Mouse (Mus musculus) lung, postnatal 25 days (tissue): Measurements from ENCODE around the gene Sema6d.
"Not testable (repeated sequence)": the region's sequence is repeated elsewhere in the genome, so short reads cannot be mapped to it uniquely, and the experiment has no call there.

Source experiments
- DNase-seq: peaks from one replicate; pipeline ENCODE4 v3.0.0; 2022; ENCODE audit warnings: low spot score

Sema6d gene

DNA sequence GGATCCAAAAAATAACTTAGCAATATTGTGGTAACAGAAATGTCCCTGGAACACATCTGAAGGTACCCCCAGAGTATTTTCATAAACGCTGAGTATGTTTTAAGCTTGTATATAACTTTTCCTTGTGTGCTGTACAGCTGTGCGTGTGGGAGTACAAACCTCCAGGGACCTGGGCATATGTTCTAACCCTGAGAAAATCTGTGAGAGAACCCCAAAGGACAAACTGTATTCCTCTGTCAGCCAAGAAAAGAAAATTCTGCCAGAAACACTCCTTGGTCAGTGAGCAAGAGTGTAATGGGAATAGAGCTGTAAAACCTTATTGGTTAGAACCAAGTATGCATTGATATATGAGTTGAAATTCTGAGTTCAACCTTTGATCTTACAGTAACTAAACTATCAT, 203.8 kb downstream of the Sema6d start:
- no peak for DNase-seq

GRCm38 (mm10) chr2:124298351-124298750, 208.6 kb downstream of the Sema6d start:
- DNase-seq: peak; percentile 32

DNA sequence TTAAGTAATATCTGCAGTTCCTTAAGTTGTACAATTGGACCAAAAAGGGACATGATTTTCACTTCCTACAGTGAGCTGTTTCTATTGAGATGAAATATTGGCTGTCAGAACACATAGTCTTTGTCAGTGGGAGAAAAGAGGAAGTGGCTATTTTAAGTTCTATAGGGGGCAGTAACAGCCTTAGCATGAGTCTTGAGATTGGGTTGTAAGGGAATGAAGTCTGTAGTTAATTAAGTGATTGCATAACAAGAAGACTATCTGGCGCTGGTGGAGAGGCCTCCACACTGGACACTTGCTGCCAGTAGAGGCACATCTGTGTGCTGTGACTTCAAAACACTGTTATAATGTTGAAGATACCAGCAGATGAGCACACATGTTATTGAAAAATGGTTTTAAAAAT, 209.1 kb downstream of the Sema6d start:
- peak; percentile 60 for DNase-seq

DNA sequence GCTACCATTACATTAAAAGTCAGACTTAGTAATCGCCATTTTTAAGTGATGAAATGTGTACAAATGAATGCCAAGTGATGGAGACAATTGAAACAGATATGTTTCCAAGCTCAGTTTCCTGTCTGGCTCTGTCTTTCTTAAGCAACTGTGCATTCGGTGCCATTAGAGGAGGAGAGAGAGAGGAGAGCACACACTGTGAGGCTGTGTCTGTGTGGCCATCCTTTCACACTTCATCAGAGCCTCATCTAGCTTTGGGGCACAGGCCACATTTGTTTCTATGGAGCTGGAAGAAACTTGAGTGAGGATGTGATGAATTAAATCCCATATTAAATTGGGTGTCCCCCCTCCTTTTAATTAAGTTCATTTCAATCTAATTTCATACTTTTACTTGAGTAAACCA, 218.8 kb downstream of the Sema6d start:
- DNase-seq: no peak

DNA sequence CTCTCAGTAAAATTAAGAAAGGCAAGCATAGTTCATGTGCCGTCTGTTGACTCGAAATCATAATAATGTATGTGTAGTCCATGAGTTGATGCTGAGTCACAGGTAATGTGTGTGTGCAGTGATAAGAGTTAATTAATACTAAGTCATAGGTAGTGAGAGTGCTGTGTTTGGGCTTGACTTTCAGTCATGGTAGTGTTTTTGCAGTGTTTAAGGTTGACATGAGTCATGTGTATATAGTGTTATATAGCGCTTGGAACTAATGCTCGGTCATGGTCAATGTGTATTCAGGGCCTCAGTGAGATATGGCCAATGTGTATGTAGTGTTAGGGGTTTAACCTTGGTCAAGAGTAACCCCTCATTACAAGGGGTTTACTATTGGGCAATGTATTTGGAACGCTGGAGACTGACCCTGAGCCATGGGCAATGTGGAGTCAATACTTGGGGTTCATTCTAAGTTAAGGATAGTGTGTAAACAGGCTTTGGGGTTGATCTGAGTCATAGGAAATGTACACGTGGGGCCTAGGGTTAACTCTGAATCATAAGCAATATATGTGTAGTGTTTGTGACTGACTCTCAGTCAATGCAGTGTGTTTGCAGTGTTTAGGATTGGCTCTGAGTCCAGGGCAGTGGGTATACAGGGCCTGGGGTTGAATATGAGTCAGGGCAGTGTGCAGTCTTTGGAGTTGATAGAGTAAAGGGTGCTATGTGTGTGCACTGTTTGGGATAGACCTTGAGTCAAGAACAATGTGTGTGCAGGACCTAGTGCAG, 219.8 kb downstream of the Sema6d start:
- no peak for DNase-seq

GRCm38 (mm10) chr2:124322528-124323215, 232.9 kb downstream of the Sema6d start:
- no peak for DNase-seq

DNA sequence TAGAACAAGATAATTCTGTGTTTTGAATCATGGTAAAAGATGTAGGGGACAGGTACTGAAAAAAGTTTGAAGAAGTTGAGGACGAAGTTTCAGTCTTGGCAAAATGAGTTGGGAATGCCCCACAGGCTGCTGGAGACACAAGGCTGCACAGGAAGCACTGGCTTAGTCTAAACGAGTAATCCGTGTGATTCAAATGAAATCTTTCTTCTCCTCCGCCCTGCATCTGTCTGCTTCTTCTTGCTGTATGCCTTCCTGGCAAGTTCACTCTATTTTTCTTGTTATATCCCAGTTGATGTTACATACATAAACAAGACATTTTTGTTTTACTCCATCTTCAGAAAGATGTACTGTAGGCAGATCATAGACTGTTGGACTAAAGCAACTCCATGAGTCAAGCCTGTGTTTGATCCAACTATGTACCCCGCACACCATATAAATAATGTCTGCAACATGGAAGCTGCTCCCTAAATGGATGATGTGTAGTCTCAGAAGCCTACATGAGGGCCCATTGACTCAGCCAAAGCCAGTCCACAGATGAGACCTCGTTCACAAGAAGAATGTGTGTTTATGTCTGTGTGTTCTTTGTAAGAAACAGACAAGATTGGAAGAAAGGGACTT, 234.4 kb downstream of the Sema6d start:
- DNase-seq: no peak

DNA sequence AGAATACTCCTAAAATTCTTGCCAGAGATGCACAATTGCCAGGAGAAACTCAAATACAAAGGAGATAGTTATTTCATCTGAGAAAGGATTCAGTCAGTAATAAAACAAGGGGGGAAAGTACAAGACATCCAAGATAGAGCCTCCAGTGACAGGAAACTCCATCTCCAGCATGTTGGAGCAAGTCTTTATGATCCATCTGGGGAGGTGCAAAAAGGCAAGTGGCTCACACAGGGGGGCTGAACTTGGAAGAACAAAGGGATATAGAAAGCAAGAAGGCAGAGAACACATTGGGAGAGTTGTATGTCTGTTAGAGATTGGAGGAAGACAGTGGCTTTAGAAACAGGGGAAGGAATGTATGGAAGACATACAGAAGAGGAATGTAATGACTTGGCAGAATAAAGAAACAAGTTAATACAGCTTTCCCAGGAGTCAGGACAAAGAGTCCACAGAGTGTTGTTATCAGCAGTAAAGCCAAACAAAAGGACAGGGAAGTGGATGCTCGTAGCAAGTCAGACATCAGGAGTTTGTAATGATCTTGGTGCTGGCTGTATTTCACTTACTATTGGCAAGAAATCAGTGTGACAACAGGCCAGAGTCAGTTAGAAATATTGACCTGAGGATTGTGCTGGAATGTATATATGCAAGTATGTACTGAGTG, 239.8 kb downstream of the Sema6d start:
- no peak for DNase-seq

DNA sequence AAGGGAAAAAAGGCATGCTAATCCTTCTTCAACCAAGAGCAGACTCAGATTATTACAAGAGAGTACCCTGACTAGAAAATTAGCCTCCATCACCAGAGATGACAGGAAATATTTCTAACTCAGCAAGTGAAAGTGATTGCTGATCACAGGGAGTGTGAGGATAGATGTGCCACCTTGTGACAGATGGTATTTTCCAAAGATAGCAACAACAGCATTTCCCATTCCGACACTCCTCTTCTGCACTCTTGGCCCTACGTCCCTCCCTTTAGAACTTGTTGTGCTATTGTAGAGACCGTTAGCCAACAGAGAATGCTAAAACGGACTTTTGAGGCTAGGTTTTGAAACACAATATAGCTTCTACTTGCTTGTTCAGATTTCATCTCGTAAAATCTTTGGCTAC, 243.1 kb downstream of the Sema6d start:
- peak; percentile 1 for DNase-seq

DNA sequence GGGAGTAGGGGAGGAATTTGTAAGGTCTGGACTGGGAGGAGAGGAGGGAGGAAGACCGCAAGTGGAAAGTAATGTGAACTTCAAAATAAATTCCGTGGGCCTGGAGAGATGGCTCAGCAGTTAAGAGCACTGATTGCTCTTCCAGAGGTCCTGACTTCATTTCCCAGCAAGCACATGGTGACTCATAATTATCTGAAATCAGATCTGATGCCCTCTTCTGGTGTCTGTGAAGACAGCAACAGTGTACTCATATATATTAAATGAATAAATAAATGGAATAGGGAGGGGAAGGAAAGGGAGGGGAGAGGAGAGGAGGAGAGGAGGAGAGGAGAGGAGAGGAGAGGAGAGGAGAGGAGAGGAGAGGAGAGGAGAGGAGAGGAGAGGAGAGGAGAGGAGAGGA, 244.9 kb downstream of the Sema6d start:
- DNase-seq: not testable (repeated sequence)

DNA sequence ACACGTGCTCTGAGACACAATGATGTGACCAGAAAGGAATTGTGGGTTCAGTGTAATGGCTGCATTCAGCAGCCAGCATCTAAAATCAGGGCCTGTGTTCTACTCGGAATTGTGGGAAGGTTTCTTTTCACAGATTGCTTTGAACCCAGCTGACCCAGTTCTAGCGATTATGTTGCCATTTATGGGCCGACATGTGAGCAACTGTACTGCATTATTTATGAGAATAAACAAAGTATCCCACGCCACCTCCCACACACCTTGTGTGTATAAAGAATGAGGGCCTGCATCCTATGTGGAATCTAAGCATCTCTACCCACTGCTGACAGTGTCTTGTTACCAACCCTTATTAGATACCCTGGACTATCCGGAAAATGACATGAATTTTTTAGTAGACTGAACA, 248.5 kb downstream of the Sema6d start:
- DNase-seq: no peak

DNA sequence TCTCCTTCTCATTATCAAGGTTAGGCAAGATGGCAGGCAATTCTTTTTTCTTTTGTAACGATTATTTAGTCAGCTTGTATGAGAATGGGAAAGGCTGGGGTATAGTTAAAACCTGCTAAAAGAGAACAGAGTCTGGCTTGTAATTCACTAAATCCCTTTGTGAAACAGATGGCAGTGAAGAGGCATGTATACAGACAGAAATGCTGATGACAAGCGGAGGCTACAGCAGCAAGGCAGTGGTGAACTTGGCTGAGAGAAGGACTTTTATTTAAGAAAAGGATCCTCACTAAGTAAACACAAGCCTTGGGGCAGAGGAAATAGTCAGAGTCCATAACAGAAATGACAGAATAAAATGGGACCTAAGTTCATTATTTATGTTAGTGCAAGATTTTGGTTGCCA, 264.4 kb downstream of the Sema6d start:
- DNase-seq: no peak

GRCm38 (mm10) chr2:124354716-124355115, 264.9 kb downstream of the Sema6d start:
- no peak for DNase-seq

DNA sequence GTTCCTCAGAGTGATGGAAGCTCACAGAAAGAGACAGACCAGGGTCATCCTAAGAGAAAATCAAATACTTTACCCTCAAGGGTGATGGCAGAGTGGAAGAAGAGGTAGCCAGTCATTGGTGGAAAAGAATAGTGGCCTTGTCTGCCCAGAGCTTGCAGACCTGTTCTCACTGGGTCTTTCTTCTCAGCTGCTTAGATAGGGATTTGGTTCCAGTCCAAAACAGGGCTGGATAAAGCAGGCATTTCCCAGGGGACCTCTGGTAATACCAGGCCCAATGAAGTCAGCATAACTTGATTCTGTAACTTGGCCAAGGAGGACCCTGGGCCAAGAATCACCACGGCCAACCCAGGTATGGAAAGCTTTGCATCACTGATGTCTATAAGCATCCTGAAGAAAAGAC, 279.5 kb downstream of the Sema6d start:
- DNase-seq: no peak

GRCm38 (mm10) chr2:124369991-124370390, 280.2 kb downstream of the Sema6d start:
- DNase-seq: peak; percentile 40

DNA sequence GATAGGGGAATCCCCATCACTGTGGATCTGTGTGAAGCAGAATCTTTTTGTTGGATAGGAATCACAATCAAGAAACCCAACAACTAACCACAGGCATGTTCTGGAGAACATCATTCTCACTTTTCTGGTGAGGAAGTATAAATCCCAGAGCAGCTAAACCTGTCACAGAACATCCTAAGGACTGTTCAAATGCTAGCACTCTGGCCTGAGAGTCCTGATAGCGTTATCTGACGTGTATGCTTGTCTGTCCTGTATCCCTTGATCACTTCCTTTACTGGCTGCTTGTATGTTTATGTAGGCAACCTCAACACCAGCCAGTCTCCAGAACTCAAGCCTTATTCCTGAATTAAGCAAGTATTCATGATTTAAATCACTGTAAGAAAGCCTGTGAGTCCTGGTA, 281.6 kb downstream of the Sema6d start:
- no peak for DNase-seq

DNA sequence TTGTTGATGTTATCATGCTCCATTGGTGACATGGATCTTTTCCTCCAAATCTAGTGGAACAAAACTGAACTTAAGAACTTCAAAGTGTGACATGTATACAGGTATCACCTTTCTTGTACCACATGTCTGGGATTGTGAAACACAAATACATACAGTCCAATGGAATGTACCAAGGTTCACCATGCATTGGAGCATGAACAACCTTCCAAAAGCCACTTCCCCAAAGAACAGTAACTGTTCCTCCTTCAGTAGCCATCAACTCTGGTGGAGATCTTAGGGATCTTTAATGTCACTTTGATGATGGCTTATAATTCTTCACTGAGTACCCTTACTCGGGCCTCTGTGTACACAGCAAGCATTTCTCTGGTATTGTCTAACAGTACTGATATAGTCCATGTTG, 295.3 kb downstream of the Sema6d start:
- no peak for DNase-seq

- DNase-seq: no peak
These were observed 296.0 kb downstream of the Sema6d start for GRCm38 (mm10) chr2:124385722-124386121.

GRCm38 (mm10) chr2:124388269-124388668, 298.5 kb downstream of the Sema6d start:
- DNase-seq: no peak

DNA sequence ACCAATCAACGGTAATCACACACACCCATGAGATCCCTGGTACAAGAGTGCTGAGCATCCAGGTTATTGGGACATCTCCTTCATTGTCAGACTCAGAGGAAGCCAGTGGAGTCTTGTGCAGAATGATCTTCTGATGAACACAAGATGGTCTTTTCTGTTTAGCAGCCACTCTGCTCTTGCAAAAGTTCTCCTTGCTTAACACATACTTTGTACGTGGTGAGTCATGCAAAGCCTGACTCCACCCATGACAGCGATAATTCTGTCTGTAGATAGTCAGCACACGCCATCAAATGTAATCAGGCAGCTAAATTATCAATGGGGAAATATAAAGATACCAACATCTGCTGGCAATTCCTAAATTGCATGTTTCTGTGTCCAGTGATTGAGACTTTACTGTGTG, 307.0 kb downstream of the Sema6d start:
- no peak for DNase-seq

- DNase-seq: no peak
These were observed 307.5 kb downstream of the Sema6d start for GRCm38 (mm10) chr2:124397304-124397703.

DNA sequence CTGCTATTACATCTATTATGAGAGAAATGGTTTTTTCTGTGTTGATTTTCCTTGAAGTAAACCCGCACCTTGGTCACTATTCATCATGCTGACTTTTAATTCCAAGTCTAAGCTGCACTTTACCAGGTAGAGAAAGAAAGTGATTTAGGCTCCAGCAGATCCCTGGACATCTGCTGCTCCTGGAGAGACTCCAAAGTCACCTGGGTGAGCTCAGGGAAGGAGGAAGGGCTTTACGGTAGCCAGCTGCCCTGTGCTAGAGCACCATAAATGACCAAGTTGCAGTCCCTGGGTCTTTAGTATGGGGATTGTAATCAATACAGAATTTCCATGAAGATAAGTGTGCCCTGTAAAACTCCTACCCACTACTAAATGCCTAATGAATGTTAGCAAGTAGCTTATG, 309.8 kb downstream of the Sema6d start:
- no peak for DNase-seq
